Comparison of ENCODE assay signal across 8 mouse cellular contexts in the genomic region with DNA sequence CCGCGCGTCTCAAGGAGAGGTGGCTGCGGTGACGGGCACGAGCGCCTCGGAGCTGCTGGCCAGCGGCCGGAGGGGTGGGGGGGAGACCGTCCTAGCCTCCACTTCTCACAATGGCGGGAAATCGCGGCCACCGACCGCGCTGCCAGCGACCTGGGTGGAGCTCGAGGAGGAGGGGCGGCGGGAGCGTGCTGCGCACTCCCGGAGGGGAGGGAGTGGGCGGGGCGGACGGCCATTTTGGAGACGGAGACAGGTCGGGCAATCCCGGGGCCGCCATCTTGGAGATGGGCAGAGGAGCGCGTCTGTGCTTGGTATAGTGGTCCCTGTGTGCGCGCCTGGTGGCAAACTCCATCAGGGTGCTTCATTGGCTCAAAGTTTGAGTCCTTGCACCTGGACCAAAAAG. TPM values are rescaled to one million over a fixed set of nuclear protein-coding genes. Genes with fewer than 3 reads are reported as not detected.
A peak's percentile ranks its signal among the peaks of the same experiment; 100 is the strongest.
DNase-seq lines count a peak whose midpoint lies in the region; ATAC-seq lines count a peak whose summit lies in the region.

A gene (minus strand): TSS at position 162 of the 400 bp plus-strand sequence.

- H3K27me3 ChIP-seq in hindbrain, embryonic 16.5 days (replicated peaks; ENCODE audit: control insufficient read depth, insufficient read depth, low read length): no peaks in the 10 kb centered on the region

- no peaks in the 10 kb centered on the region for H3K9me3 ChIP-seq in hindbrain, embryonic 16.5 days (ENCODE audit: control insufficient read depth, low read length)

- peak within 1 kb of the TSS; percentile 99 for H3K4me3 ChIP-seq in hindbrain, embryonic 16.5 days (ENCODE audit: low read length)
- H3K4me3 ChIP-seq in macrophage (ENCODE audit: inconsistent target): peak within 1 kb of the TSS; percentile 65

- peaks cover 22% of the 10 kb centered on the region for H3K4me1 ChIP-seq in hindbrain, embryonic 16.5 days (ENCODE audit: control insufficient read depth, insufficient read depth, low read depth, low read length)

- 0% methylated on average over 27 of the region's 35 CpGs for WGBS in hindbrain, embryonic 16.5 days
- WGBS in macrophage (ENCODE audit: missing documents): 1% methylated on average over 35 of the region's 35 CpGs

- peak; percentile 92 for DNase-seq in T-cell, adult 2 months (ENCODE audit: low spot score)
- DNase-seq in cerebellum, postnatal 36 days: peak; percentile 98
- peak; percentile 97 for DNase-seq in gastrocnemius, adult 18-20 months (ENCODE audit: low spot score)
- DNase-seq in left cerebral cortex, adult 18-20 months (ENCODE audit: low spot score in 2 of 2): peak; percentile 97 to 98
- peak; percentile 97 for DNase-seq in right cerebral cortex, adult 18-20 months
- DNase-seq in urinary bladder, postnatal 10 days (ENCODE audit: low spot score): peak; percentile 92

- H3K27ac ChIP-seq in hindbrain, embryonic 16.5 days (ENCODE audit: low read depth, low read length): peak within 1 kb of the TSS; percentile 89
- H3K27ac ChIP-seq in macrophage: peak within 1 kb of the TSS; percentile 40

- peak within 1 kb of the TSS; percentile 94 for H3K9ac ChIP-seq in hindbrain, embryonic 16.5 days (ENCODE audit: low read depth, low read length)

- H3K4me2 ChIP-seq in hindbrain, embryonic 16.5 days (ENCODE audit: low read length): peak within 1 kb of the TSS; percentile 67

- H3K36me3 ChIP-seq in hindbrain, embryonic 16.5 days (ENCODE audit: control insufficient read depth, insufficient read depth, low read length): no peaks in the 10 kb centered on the region
- no peaks in the 10 kb centered on the region for H3K36me3 ChIP-seq in macrophage (ENCODE audit: inconsistent target)

- peak; percentile 86 for ATAC-seq in hindbrain, embryonic 16.5 days

- H3K79me2 ChIP-seq in macrophage (ENCODE audit: inconsistent target): peaks cover 48% of the 10 kb centered on the region

RNA-seq across cellular contexts. Expression of the gene that starts here (rescaled TPM):
- 10 to 100 TPM; 15.2 to 16.5 TPM for total RNA-seq in gastrocnemius, adult 18-20 months (2021)
- polyA plus RNA-seq in hindbrain, embryonic 16.5 days (2015; fragmentation: Nextera tagmentation; extraction: Ambion mirVana): 34.6 and 40.4 TPM in 2 replicates
- total RNA-seq in left cerebral cortex, adult 18-20 months (2021): 10 to 100 TPM; 22.8 to 25.3 TPM
- total RNA-seq in macrophage (2018; cell fraction: chromatin; rRNA removed): 10 to 100 TPM; 24.6 to 98.2 (median 58.7) TPM
- total RNA-seq in macrophage (2018; cell fraction: cytosol; rRNA removed): 10 to 100 TPM; 22.0 to 40.7 (median 29.5) TPM
- 100 to 1,000 TPM in 1 of 26 experiments, 10 to 100 TPM in 25; 25.9 to 130 (median 48.4) TPM for total RNA-seq in macrophage (2018; cell fraction: nucleus; rRNA removed)
- polyA plus RNA-seq in macrophage (2018): 24.9 to 40.8 TPM (median 27.9 TPM) in 3 replicates

Comparison
In these comparisons a context has a peak if more than half of its experiments do, and no peak if none do; other contexts are left out.
1. Peak in every context shown above with its lines: DNase-seq, ATAC-seq, H3K4me3 ChIP-seq and H3K27ac ChIP-seq.